Mouse (Mus musculus) limb, embryonic 12.5 days (tissue): ENCODE results near the gene Tnik. TPM values are rescaled to one million over a fixed set of nuclear protein-coding genes. Genes with fewer than 3 reads are reported as not detected.
A peak's percentile ranks its signal among the peaks of the same experiment; 100 is the strongest.

ENCODE experiments used
- ATAC-seq: fragments of 200-750 bp; cut with Nextera tagmentation; 2 replicates; pipeline ENCODE4 v1.8.0; 2017; ENCODE audit warnings: low read depth, moderate TSS enrichment; ENCODE audit not compliant: insufficient number of reproducible peaks, insufficient read depth, low FRiP score, low TSS enrichment
- H3K27ac ChIP-seq: fragments of 300-500 bp; sonication (generic); 2 replicates; pipeline ENCODE4 v1.5.1; 2016; ENCODE audit warnings: mild to moderate bottlenecking, moderate library complexity
- H3K27me3 ChIP-seq: fragments of 300-500 bp; sonication (generic); 2 replicates; pipeline ENCODE4 v1.6.1; 2016; ENCODE audit warnings: mild to moderate bottlenecking, moderate library complexity
- H3K36me3 ChIP-seq: fragments of 300-500 bp; sonication (generic); 2 replicates; pipeline ENCODE4 v1.6.1; 2016; ENCODE audit warnings: mild to moderate bottlenecking, moderate library complexity
- H3K4me1 ChIP-seq: fragments of 300-500 bp; sonication (generic); replicated peaks from 2 replicates; pipeline ENCODE4 v1.6.1; 2016
- H3K4me2 ChIP-seq: fragments of 300-500 bp; sonication (generic); 2 replicates; pipeline ENCODE4 v1.6.1; 2016; ENCODE audit warnings: mild to moderate bottlenecking, moderate library complexity
- H3K4me3 ChIP-seq: fragments of 300-500 bp; sonication (generic); replicated peaks from 2 replicates; pipeline ENCODE4 v1.5.1; 2016; ENCODE audit warnings: mild to moderate bottlenecking
- H3K9ac ChIP-seq: fragments of 300-500 bp; sonication (generic); replicated peaks from 2 replicates; pipeline ENCODE4 v1.6.1; 2016; ENCODE audit warnings: mild to moderate bottlenecking, moderate library complexity
- H3K9me3 ChIP-seq: fragments of 300-500 bp; sonication (generic); 2 replicates; pipeline ENCODE4 v1.6.1; 2016; ENCODE audit warnings: mild to moderate bottlenecking, moderate library complexity
- WGBS: fragments of 180-500 bp; shearing (Covaris S2); methylation state at CpG from one replicate; pipeline ENCODE4 v1.1.7; 2016; 5-methylcytosine and 5-hydroxymethylcytosine counted together
- polyA plus RNA-seq: library from polyadenylated mRNA; unstranded; fragments of >200 nt; fragmentation: Nextera tagmentation; extraction: Ambion mirVana; gene quantifications from 2 replicates; pipeline ENCODE4 v1.2.1, GENCODE M21; 2016

Gene Tnik
- polyA plus RNA-seq, 1 experiment from 2014 or later, result 9.7 TPM

DNA sequence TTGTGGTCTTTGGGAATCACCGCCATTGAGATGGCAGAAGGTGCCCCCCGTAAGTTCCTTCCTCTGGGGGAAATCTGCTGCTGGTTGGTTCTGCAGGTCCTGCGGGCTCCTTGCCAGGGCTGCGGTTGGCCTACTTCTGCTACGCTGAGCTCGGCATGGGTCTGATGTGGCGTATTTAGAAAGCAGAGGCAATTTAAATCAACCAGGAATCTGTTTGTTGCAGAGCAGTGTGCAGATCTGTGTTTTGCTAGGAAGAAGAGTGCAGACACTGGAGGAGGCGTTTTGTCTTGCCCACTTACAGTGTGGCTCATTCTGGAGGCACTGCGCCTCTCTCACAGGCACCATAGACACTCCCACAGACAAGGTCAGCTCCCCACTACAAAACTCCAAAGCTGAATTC is 291.9 kb downstream of the Tnik start:
- Histone ChIP-seq H3K4me3 (no peak overlapping the region), H3K4me1 (peaks cover 14% of the 10 kb centered on the region), H3K4me2 (no peak overlapping the region), H3K36me3 (no peaks in the 10 kb centered on the region), H3K9me3 (no peaks in the 10 kb centered on the region), H3K9ac (no peak overlapping the region), H3K27ac (no peak overlapping the region), H3K27me3 (peaks cover 5% of the 10 kb centered on the region; the same call in 1 of the 2 replicates)
- ATAC-seq, result no peak
- 86% methylated on average over 9 of the region's 9 CpGs for WGBS

DNA sequence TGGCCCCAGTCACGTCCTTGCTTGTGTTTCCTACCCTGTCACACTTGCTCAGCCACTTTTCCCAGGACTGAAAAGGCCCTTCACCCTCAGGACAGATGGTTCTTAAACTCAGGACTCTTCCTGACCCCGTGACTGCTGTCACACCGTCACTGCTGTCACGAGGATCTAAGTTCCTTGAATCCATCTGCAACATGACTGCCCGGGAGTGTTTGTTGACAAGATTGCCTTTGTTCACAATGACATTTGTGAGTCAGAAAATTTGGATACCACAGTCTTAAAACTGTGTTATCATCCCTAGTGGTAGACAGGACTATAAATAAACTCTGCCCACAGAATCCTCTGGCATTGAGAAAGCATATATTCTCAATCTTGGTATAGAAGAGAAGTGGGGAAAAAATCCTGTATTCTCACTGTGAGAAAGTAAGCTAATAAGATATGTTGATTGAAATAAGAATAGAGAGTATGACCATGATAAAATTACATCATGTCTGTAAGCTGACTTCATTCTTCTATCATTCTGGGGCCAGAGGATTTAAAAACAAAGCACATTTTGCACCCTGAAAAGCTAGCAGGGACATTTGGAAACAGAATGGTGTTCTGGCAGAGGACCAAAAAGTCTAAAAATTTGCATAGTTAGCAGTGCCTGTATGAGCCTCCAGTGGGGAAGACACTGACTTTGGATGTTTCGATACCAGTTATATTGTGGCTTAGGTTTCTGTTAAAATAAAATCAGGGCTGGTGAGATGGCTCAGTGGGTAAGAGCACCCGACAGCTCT is 293.0 kb downstream of the Tnik start:
- Histone ChIP-seq H3K36me3 (no peaks in the 10 kb centered on the region), H3K4me3 (no peak overlapping the region), H3K9me3 (no peaks in the 10 kb centered on the region), H3K9ac (no peak overlapping the region), H3K4me2 (no peak overlapping the region), H3K27me3 (peaks cover 5% of the 10 kb centered on the region; the same call in 1 of the 2 replicates), H3K27ac (no peak overlapping the region), H3K4me1 (peaks cover 14% of the 10 kb centered on the region)
- ATAC-seq, result no peak
- 59% methylated on average over 7 of the region's 7 CpGs for WGBS

DNA sequence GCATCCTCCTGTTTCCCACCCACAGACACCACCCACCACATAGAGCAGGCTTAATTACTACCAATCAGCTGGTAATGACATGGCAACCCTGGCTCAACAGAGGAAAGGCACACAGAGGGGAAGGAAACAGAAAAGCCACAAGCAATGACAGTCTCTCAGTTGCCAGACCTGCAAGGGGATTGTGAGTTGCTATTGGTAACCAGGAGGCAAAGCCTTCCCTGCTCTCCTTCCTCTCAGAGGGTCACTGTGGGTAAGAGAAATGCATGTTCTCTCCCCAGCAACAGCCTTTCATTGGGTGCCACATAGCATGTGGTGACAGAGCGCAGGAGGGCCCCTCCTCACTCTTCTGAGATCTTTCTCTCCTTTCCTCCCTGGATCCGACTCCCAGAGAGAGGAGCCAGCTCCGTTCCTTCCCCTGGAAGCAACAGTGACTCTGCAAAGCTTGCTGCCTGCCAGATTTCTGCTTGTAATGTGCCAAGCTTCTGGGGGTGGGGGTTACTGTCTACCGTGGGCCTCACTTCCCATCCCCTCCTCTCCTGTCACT is 295.4 kb downstream of the Tnik start:
- 49% methylated on average over 4 of the region's 4 CpGs for WGBS
- peaks cover 5% of the 10 kb centered on the region; the same call in 1 of the 2 replicates for H3K27me3 ChIP-seq
- H3K9ac ChIP-seq, result no peak overlapping the region
- no peak overlapping the region for H3K4me2 ChIP-seq
- no peak overlapping the region for H3K4me3 ChIP-seq
- H3K9me3 ChIP-seq, result no peaks in the 10 kb centered on the region
- H3K36me3 ChIP-seq, result no peaks in the 10 kb centered on the region
- 0 out of 2 replicates have a peak overlapping the region, but pooled peaks have one; percentile 17 for H3K27ac ChIP-seq
- ATAC-seq, result no peak
- H3K4me1 ChIP-seq, result peaks cover 14% of the 10 kb centered on the region

DNA sequence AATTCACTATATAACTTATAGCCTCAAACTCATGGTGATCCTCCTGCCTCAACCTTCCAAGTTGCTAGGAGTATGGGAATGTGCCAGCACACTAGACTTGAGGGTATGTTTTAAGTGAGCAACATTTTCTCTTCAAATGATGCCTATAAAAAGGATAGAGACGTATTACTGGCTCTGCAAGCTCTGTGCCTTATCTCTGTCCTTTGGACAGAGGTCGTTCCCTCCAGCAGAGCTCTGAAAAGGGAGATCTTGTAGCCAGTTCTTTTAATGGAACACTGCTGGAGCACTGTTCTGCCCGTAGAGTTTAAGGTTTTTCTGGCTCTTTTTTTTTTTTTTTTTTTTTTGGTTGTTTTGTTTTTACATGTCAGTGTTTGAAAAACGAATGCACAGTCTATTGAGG is 298.4 kb downstream of the Tnik start:
- 23% methylated on average over 4 of the region's 4 CpGs for WGBS
- no peak overlapping the region for H3K4me3 ChIP-seq
- H3K27me3 ChIP-seq, result no peaks in the 10 kb centered on the region

DNA sequence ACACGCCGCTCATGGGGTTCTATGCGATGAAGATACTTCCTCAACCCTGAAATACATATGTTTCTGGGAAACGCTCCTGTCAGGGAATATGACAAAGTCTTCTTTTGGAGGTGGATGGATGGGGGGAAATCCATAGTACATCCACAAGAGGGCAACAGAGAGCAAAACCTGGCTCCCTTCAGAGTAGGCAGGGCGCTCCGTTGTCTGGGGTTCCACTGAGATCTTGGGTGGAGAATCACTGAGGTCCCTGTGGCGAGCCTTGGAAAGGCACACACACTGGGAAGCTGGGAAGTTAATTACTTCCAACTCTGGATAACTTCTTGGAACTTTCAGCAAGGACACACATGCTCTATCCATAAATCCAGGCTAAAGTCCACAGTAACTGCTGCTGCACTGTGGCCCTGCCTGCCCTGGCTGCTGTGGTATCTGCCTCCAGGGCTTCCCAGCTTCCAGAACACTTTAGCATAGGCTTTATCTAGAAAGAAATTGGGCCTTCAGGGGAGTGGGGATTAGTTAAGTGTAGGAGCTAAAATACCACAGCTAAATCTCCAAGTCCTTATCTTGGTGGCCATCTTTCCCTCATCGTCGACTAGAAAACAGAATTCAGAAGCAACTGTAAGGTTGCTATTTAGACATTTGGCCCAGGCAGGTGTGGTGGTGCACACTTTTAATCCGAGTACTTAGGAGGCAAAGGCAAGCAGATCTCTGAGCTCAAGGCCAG is 299.8 kb downstream of the Tnik start:
- Histone ChIP-seq H3K4me2 (no peak overlapping the region), H3K36me3 (no peaks in the 10 kb centered on the region), H3K27ac (no peak overlapping the region), H3K4me3 (no peak overlapping the region), H3K27me3 (no peaks in the 10 kb centered on the region), H3K4me1 (peaks cover 10% of the 10 kb centered on the region), H3K9ac (no peak overlapping the region), H3K9me3 (0 out of 2 replicates have a peak, but pooled peaks cover 4% of the 10 kb centered on the region)
- WGBS, result 70% methylated on average over 10 of the region's 10 CpGs
- ATAC-seq, result no peak

More for the DNA sequence above, 298.4 kb downstream of the Tnik start:
- H3K27ac ChIP-seq, result no peak overlapping the region
- H3K4me2 ChIP-seq, result no peak overlapping the region
- no peaks in the 10 kb centered on the region for H3K36me3 ChIP-seq
- no peak overlapping the region for H3K9ac ChIP-seq
- H3K4me1 ChIP-seq, result peaks cover 14% of the 10 kb centered on the region
- no peak for ATAC-seq
- 0 out of 2 replicates have a peak, but pooled peaks cover 3% of the 10 kb centered on the region for H3K9me3 ChIP-seq

DNA sequence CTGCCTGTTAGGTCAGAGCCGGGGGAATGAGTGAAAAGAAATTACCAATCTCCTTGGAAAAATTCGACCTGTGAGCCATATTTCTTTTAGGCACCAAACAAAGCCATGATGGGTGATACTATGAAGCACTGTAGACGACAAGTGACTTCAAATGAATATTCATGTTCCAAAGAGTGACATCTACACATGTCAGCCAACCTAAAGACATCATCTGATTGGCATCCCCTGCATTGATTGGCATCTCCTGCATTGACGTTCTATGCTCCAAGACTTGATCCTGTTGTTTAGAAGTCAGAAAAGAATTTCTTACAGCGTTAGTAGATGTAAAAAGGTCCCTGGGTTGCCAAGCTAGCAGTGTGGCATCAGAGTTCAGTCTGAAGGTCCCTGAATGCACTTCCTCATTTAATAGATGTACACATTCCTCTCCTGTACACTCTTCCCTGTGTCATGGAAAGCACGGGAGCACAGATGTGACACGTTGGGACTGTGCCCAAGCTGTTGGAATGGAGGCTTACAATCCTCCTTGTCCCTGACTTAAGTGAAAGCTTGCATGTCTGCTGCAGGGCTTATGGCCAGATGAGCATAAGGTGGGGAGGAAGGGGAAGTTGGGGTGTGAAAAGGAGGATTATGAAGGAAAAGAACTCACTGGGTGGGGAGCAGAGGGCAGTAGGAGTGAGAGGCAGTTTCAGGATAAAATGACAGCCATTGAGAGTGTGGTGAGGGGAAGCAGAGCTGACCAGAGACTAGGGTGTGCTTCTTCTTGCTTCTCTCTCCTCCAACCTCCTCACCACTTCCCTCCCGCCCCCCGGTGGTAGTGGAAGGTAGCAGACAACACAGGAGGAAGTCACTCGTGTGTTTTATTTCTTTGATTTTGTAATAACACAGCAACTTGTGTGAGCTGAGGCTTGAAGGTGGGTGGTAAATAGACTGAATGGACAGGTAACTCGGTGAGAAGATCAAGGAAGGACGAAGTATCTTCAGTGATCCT is 301.6 kb downstream of the Tnik start:
- no peak overlapping the region for H3K9ac ChIP-seq
- H3K4me3 ChIP-seq, result no peak overlapping the region
- H3K9me3 ChIP-seq, result 0 out of 2 replicates have a peak, but pooled peaks cover 4% of the 10 kb centered on the region
- H3K27ac ChIP-seq, result no peak overlapping the region
- 78% methylated on average over 12 of the region's 12 CpGs for WGBS
- H3K4me1 ChIP-seq, result no peaks in the 10 kb centered on the region
- no peaks in the 10 kb centered on the region for H3K36me3 ChIP-seq
- no peaks in the 10 kb centered on the region for H3K27me3 ChIP-seq
- no peak for ATAC-seq
- H3K4me2 ChIP-seq, result no peak overlapping the region

DNA sequence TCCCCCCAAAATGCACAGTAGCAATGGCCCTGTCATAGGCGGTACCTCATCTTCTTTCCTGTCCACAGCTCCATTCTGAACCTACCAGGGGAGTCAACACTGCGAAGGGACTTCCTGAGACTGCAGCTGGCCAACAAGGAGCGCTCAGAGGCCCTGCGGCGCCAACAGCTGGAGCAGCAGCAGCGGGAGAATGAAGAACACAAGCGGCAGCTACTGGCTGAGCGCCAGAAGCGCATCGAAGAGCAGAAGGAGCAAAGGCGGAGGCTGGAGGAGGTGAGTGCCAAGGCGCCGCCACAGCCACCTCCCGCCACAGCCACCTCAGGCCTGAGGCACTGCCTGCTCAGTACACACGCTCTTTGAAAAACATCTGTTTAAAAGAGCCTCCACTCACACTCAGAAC is 314.3 kb downstream of the Tnik start:
- H3K9me3 ChIP-seq, result no peaks in the 10 kb centered on the region
- WGBS, result 22% methylated on average over 15 of the region's 15 CpGs
- H3K27me3 ChIP-seq, result no peaks in the 10 kb centered on the region; the same call in 1 of the 2 replicates
- no peak overlapping the region for H3K27ac ChIP-seq
- H3K36me3 ChIP-seq, result no peaks in the 10 kb centered on the region
- peak overlapping the region; percentile 42 for H3K4me2 ChIP-seq
- H3K4me1 ChIP-seq, result peaks cover 9% of the 10 kb centered on the region; the same call in 1 of the 2 replicates
- no peak overlapping the region for H3K9ac ChIP-seq
- H3K4me3 ChIP-seq, result no peak overlapping the region
- peak; percentile 43; the same call in 1 of the 2 replicates for ATAC-seq

DNA sequence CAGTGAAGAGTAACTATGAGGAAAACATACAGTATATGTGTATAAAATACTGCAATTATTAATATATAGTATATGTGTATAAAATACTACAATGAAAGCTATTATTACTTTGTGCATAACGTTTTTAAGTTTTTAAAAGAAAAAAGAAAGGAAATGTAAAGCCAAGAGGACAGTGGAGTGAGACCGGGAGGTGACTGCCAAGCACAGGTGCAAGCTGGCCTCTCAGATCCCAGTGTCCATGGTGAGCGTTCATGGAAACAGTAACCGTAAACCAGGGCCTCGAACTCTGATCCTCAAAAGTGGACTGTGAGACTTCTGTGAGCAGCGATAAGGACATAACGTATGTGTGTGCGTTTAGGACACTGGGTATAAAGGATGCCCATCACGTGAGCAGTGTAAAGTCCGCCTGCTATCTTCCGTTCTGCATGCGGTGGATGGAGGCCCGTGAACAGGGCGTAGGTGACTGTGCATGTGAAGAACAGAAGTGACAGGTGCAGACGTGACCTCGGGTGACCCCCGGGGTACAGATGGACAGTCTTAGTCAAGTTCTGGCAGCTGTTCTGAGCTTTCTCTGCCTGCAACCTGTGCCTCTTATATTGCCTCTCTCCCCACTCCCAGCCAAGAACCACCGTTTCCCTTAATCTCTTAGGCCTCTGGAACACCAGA is 316.1 kb downstream of the Tnik start:
- 0 out of 2 replicates have a peak, but pooled peaks have one; percentile 27 for ATAC-seq
- Histone ChIP-seq H3K9ac (no peak overlapping the region), H3K4me1 (peaks cover 9% of the 10 kb centered on the region; the same call in 1 of the 2 replicates), H3K9me3 (no peaks in the 10 kb centered on the region), H3K4me3 (no peak overlapping the region), H3K4me2 (no peak overlapping the region), H3K27me3 (no peaks in the 10 kb centered on the region; the same call in 1 of the 2 replicates), H3K27ac (no peak overlapping the region), H3K36me3 (no peaks in the 10 kb centered on the region)
- 82% methylated on average over 18 of the region's 18 CpGs for WGBS

DNA sequence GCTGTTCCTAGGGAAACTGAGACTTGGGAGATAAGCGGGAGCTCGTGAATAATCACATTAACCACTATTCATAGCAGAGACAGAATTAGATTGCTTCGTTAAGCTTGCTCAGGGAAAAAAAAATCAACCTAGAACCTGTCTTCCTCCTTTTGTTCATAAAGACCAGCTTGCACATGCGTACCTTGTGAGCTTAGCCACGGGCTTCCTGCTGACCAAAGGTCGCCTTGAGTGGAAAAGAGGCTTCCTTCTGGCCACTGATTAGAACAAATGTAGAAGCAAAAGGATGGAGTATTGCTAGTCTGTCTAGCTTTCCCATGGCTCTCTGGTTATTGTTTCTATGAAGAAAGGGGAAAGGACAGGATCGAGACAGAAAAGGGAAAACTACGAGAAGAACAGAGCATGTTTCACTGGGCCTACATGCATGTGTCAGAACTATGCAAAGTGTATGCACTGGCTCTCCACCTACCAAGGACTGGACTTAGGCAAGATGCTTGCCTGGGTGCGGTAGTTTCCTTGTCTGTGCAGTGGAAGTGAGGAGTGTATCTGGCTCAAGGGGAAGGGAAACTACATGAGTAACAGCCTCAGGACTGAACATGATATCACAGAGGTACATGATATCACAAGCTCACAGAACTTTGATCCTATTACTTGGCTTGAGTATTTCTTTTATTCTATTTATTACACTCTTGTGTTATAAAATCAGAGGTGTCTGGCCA is 322.9 kb downstream of the Tnik start:
- H3K36me3 ChIP-seq, result no peaks in the 10 kb centered on the region
- no peak for ATAC-seq
- H3K27me3 ChIP-seq, result no peaks in the 10 kb centered on the region
- H3K9me3 ChIP-seq, result no peaks in the 10 kb centered on the region
- H3K9ac ChIP-seq, result no peak overlapping the region
- no peak overlapping the region for H3K4me3 ChIP-seq
- no peak overlapping the region for H3K4me2 ChIP-seq
- WGBS, result 84% methylated on average over 9 of the region's 9 CpGs
- no peaks in the 10 kb centered on the region for H3K4me1 ChIP-seq
- no peak overlapping the region for H3K27ac ChIP-seq

DNA sequence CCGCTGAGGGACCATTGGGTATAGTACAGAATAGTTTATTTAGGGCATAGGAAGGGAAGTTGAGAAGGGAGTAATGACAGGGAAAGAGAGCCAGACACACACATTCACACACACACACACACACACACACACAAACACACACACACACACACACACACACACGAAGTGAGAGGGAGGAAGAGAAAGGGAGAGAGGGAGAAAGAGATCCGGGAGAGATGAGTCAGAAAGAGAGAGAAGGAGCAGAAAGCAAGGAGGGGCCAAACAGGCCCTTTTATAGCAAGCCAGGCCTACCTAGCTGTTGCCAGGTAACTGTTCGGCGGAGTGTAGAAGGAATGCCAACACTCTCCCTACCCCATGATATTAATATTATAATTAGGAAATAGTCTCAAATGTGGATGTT is 324.8 kb downstream of the Tnik start:
- 78% methylated on average over 5 of the region's 5 CpGs for WGBS
- no peaks in the 10 kb centered on the region for H3K27me3 ChIP-seq
- no peaks in the 10 kb centered on the region for H3K4me1 ChIP-seq
- H3K4me2 ChIP-seq, result no peak overlapping the region
- H3K9me3 ChIP-seq, result no peaks in the 10 kb centered on the region
- ATAC-seq, result no peak
- no peak overlapping the region for H3K4me3 ChIP-seq
- H3K9ac ChIP-seq, result no peak overlapping the region
- no peak overlapping the region for H3K27ac ChIP-seq
- no peaks in the 10 kb centered on the region for H3K36me3 ChIP-seq
